Mouse (Mus musculus) forebrain, embryonic 10.5 days (tissue): ENCODE measurements around the gene Gm28047. TPM values are rescaled to one million over a fixed set of nuclear protein-coding genes. Genes with fewer than 3 reads are reported as not detected.

Experiments used
- DNase-seq: peaks from one replicate; pipeline ENCODE4 v3.0.0-alpha.2; 2017; ENCODE audit warnings: low spot score; ENCODE audit errors: extremely low spot score
- H3K27ac ChIP-seq: fragments of 300-500 bp; sonication (generic); 2 replicates; pipeline ENCODE4 v1.5.1; 2016; ENCODE audit warnings: mild to moderate bottlenecking
- H3K27me3 ChIP-seq: fragments of 300-500 bp; sonication (generic); 2 replicates; pipeline ENCODE4 v1.6.1; 2016; ENCODE audit warnings: mild to moderate bottlenecking; ENCODE audit not compliant: poor library complexity, severe bottlenecking
- H3K36me3 ChIP-seq: fragments of 300-500 bp; sonication (generic); replicated peaks from 2 replicates; pipeline ENCODE4 v1.6.1; 2016; ENCODE audit warnings: mild to moderate bottlenecking, moderate library complexity
- H3K4me1 ChIP-seq: fragments of 300-500 bp; sonication (generic); 2 replicates; pipeline ENCODE4 v1.6.1; 2016
- H3K4me3 ChIP-seq: fragments of 300-500 bp; sonication (generic); 2 replicates; pipeline ENCODE4 v1.5.1; 2016; ENCODE audit warnings: mild to moderate bottlenecking, moderate library complexity
- H3K9me3 ChIP-seq: fragments of 300-500 bp; sonication (generic); 2 replicates; pipeline ENCODE4 v1.6.1; 2016; ENCODE audit warnings: mild to moderate bottlenecking, moderate library complexity
- WGBS: fragments of 180-500 bp; shearing (Covaris S2); methylation state at CpG from one replicate; pipeline ENCODE4 v1.1.7; 2016; 5-methylcytosine and 5-hydroxymethylcytosine counted together
- polyA plus RNA-seq: library from polyadenylated mRNA; unstranded; fragments of >200 nt; fragmentation: Nextera tagmentation; extraction: Ambion mirVana; gene quantifications from 2 replicates; pipeline ENCODE4 v1.2.1, GENCODE M21; 2016

Gm28047 gene
- polyA plus RNA-seq, 1 experiment from 2014 or later = not detected

- Histone ChIP-seq H3K9me3 (no peaks in the 10 kb centered on the region), H3K27me3 (no peaks in the 10 kb centered on the region), H3K36me3 (peaks cover 21% of the 10 kb centered on the region), H3K4me3 (peak within 1 kb of the TSS; percentile 79), H3K4me1 (peaks cover 63% of the 10 kb centered on the region), H3K27ac (peak within 1 kb of the TSS; percentile 99)
- WGBS = under 1% methylated on average over 43 of the region's 43 CpGs
- DNase-seq = peak; percentile 81
Measured at GRCm38 (mm10) chr15:102516728-102517404, 108.0 kb downstream of the Gm28047 start, which contains the start of gene Map3k12. Map3k12 (minus strand) TSS chr15:102517064.

DNA sequence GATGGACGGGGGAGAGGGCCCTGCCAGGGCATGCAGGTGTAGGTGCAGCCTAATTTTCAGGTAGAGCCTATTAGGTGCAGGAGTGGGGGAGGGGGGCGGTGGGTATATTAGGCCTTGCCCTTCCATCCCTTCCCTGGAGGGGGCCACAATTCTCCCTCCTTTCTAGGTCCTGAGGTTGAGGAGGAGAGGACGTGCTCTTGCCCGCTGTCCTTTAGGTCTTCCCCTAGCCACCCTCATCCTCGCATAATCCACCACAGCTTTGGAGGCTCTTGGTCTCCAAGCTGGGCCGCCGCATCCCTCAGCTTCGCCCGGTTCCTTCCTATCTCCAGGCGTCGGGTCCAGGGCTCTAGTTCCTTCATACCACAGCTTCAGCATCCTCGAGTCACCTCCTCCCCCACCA is 108.6 kb downstream of the Gm28047 start:
- Histone ChIP-seq H3K36me3 (peaks cover 15% of the 10 kb centered on the region), H3K9me3 (no peaks in the 10 kb centered on the region), H3K27ac (peak overlapping the region; percentile 99), H3K27me3 (no peaks in the 10 kb centered on the region), H3K4me3 (peak overlapping the region; percentile 79), H3K4me1 (peaks cover 69% of the 10 kb centered on the region)
- WGBS = 1% methylated on average over 12 of the region's 12 CpGs
- DNase-seq = no peak

- peak overlapping the region; percentile 79 for H3K4me3 ChIP-seq
- no peaks in the 10 kb centered on the region for H3K27me3 ChIP-seq
- H3K4me1 ChIP-seq = peaks cover 74% of the 10 kb centered on the region
- 53% methylated on average over 4 of the region's 4 CpGs for WGBS
- no peaks in the 10 kb centered on the region for H3K9me3 ChIP-seq
- H3K27ac ChIP-seq = peak overlapping the region; percentile 99
- DNase-seq = no peak
- H3K36me3 ChIP-seq = peaks cover 10% of the 10 kb centered on the region
Measured at GRCm38 (mm10) chr15:102515791-102516190, 109.1 kb downstream of the Gm28047 start.

DNA sequence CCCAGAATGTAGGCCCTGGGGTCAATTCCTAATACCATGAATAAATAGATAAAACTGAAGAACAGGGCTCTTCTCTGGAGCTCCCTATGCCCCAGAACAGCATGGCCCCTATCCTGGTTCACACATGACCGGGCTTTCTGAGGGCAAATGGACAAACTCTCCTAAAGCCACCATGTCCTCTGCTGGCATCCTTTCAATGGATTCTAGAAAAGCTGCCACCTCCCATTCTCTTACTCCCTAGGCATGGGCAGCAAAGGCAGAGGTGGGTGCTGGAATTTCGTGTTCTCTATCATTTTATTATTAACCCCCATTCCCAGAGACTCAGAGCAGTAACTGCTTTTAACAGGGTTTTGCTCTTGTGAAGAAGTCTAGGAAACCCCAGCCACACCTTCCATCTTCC is 109.6 kb downstream of the Gm28047 start:
- 92% methylated on average over 2 of the region's 2 CpGs for WGBS
- Histone ChIP-seq H3K36me3 (peaks cover 5% of the 10 kb centered on the region), H3K27ac (no peak overlapping the region), H3K4me1 (peaks cover 77% of the 10 kb centered on the region), H3K4me3 (peak overlapping the region; percentile 79; the same call in 1 of the 2 replicates), H3K27me3 (no peaks in the 10 kb centered on the region), H3K9me3 (no peaks in the 10 kb centered on the region)
- DNase-seq = no peak

DNA sequence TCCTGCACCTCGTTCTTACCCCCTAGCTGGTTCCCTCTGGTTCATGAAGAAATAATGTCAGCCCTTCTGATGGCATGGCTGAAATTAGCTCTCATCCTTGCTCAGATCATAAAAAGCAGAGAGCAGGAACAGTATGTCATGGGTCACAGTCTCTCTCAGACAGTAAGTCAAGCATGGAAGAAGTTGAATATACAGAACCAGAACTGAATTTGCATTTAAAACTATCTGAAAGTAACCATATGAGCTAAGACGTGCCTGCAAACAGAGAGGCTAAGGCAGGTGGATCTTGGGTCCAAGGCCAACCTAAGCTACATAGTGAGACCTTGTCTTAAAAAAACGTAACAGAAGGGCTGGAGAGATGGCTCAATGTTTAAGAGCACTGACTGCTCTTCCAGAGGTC is 111.9 kb downstream of the Gm28047 start:
- H3K27me3 ChIP-seq = no peaks in the 10 kb centered on the region
- H3K36me3 ChIP-seq = peaks cover 4% of the 10 kb centered on the region
- H3K4me1 ChIP-seq = peaks cover 71% of the 10 kb centered on the region
- H3K27ac ChIP-seq = no peak overlapping the region
- no peak overlapping the region for H3K4me3 ChIP-seq
- H3K9me3 ChIP-seq = no peaks in the 10 kb centered on the region
- DNase-seq = no peak
- 80% methylated on average over 3 of the region's 3 CpGs for WGBS

DNA sequence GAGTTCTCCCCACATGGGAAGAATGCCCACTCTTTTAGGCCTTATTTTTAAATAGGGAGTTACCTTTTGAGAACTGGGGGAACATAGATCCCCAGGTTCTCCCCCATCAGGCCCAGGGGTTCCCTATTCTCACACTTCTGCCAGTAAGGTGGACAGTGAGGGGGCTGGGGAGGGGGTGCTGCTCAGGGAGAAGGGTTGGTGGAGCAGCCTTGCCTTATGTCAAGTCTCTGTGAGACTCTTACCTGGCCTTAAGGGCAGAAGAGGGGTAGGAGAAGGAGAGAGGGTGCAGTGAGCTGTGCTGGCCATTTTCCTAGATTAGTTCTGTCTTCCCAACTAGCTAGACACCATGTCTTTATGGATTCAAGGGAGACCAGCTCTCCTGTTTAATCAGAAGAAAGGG is 112.4 kb downstream of the Gm28047 start:
- no peak for DNase-seq
- Histone ChIP-seq H3K36me3 (peaks cover 7% of the 10 kb centered on the region), H3K4me3 (peak overlapping the region; percentile 72), H3K27ac (peak overlapping the region; percentile 89), H3K4me1 (peaks cover 70% of the 10 kb centered on the region), H3K27me3 (no peaks in the 10 kb centered on the region), H3K9me3 (no peaks in the 10 kb centered on the region)

GRCm38 (mm10) chr15:102512010-102512409 is 112.9 kb downstream of the Gm28047 start:
- H3K27ac ChIP-seq = peak overlapping the region; percentile 89
- no peak for DNase-seq
- 25% methylated on average over 5 of the region's 5 CpGs for WGBS
- H3K4me3 ChIP-seq = peak overlapping the region; percentile 72
- no peaks in the 10 kb centered on the region for H3K27me3 ChIP-seq
- peaks cover 65% of the 10 kb centered on the region for H3K4me1 ChIP-seq
- H3K9me3 ChIP-seq = no peaks in the 10 kb centered on the region
- H3K36me3 ChIP-seq = peaks cover 11% of the 10 kb centered on the region

- H3K36me3 ChIP-seq = peaks cover 16% of the 10 kb centered on the region
- 18% methylated on average over 6 of the region's 6 CpGs for WGBS
- peak overlapping the region; percentile 72 for H3K4me3 ChIP-seq
- no peak for DNase-seq
- H3K4me1 ChIP-seq = peaks cover 59% of the 10 kb centered on the region
- H3K27me3 ChIP-seq = no peaks in the 10 kb centered on the region
- peak overlapping the region; percentile 89 for H3K27ac ChIP-seq
- no peaks in the 10 kb centered on the region for H3K9me3 ChIP-seq
Measured at GRCm38 (mm10) chr15:102511285-102511833, 113.5 kb downstream of the Gm28047 start.

DNA sequence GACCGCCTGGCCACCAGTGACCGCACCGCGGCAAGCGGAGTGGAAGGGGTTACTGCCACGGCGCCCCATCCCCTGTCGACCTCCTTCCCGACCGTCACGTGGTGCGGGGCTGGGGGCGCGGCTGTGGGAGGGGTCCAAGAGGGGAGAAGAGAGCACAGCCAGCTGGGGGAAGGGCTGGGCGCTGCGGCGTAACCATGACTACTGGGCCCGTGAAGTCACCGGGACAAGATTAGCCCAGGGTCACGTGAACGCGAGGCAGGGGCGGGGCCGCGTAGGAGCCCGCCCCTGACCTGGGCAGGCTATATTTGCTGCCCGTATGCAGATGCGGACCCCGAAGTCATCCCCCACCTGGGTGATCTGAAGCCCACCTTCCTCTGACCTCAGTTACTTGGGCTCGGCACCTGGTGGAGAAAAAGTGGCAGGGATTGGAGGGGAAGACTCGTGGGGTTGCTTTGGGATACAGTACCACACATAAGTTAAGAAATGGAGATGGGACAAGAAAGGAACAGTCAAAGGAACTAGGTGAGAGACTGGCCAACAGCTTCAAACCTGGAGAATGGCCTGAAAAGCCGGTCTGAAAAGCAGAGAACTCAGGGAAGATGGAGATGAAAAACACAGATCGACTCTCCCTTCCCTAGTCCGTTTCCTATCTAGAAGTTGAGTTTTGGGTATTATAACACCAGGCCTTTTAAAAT is 114.1 kb downstream of the Gm28047 start:
- Histone ChIP-seq H3K36me3 (peaks cover 21% of the 10 kb centered on the region), H3K9me3 (no peaks in the 10 kb centered on the region), H3K4me1 (peaks cover 52% of the 10 kb centered on the region), H3K4me3 (peak overlapping the region; percentile 72), H3K27me3 (no peaks in the 10 kb centered on the region), H3K27ac (peak overlapping the region; percentile 89)
- peak; percentile 97 for DNase-seq
- 4% methylated on average over 34 of the region's 34 CpGs for WGBS

GRCm38 (mm10) chr15:102510110-102510509 is 114.8 kb downstream of the Gm28047 start:
- Histone ChIP-seq H3K27ac (peak overlapping the region; percentile 89), H3K27me3 (no peaks in the 10 kb centered on the region), H3K4me3 (peak overlapping the region; percentile 72), H3K36me3 (peaks cover 27% of the 10 kb centered on the region), H3K4me1 (peaks cover 49% of the 10 kb centered on the region), H3K9me3 (no peaks in the 10 kb centered on the region)
- WGBS = 6% methylated on average over 9 of the region's 9 CpGs
- DNase-seq = no peak

DNA sequence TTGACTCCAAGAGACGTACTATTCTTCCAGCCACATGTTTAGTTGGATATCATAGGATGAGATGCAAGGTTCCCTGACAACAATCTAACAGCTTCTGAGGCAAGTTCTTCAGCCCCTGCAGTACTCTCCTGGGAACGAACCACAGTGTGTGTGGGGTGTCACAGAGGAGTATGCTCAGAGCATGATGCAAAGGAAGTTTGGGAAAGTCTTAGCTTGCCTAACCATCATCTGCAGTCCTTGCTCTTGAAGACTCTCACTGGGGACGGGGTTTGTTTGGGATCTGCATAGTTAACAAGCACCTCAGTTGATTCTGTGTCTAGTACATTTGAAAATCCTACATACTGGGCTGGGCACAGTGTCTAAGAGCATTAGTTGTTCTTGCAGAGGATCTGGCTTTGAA is 116.5 kb downstream of the Gm28047 start:
- no peaks in the 10 kb centered on the region for H3K27me3 ChIP-seq
- H3K4me1 ChIP-seq = peaks cover 46% of the 10 kb centered on the region
- H3K27ac ChIP-seq = no peak overlapping the region
- WGBS = 88% methylated on average over 3 of the region's 3 CpGs
- DNase-seq = no peak
- peaks cover 45% of the 10 kb centered on the region for H3K36me3 ChIP-seq
- H3K4me3 ChIP-seq = no peak overlapping the region
- H3K9me3 ChIP-seq = no peaks in the 10 kb centered on the region

DNA sequence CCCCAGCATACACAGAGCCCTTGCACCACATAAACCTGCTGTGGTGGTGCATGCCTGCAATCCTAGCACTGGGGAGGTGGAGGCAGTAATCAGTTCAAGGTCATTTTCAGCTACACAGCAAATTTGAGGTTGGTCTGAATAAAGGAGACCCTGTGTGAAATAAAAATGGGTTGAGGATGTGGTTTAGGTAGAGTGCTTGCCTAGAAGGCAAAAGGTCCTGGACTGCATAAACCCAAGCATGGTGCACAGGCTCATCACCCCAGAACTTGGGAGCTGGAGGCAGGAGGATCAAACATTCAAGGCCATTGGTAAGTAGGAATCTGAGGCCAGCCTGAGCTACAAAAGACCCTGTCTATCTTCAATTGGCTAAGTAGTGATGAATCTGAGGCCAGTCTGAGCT is 117.3 kb downstream of the Gm28047 start:
- no peak for DNase-seq
- no peaks in the 10 kb centered on the region for H3K9me3 ChIP-seq
- H3K36me3 ChIP-seq = peaks cover 53% of the 10 kb centered on the region
- H3K27ac ChIP-seq = no peak overlapping the region
- H3K27me3 ChIP-seq = no peaks in the 10 kb centered on the region
- peaks cover 40% of the 10 kb centered on the region for H3K4me1 ChIP-seq
- no peak overlapping the region for H3K4me3 ChIP-seq

DNA sequence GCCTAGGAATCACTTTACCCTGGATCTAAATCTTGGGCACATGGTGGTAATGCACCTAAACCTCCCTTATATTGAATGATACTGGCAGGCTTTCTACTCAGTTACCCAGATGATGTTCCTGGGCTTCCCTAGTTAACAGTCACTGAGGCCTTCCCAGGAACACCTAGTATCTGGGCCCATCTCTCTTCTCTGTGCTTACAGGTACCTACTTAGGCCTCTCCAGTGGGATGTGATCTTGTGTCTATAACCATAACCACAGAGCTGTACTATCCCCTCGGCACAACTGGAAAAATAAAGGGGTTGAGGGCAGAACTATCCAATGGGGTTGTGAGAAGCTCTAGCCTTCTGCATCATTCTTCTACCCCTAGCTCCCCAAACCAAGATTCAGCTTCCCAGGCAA is 118.0 kb downstream of the Gm28047 start:
- peaks cover 34% of the 10 kb centered on the region for H3K4me1 ChIP-seq
- peaks cover 60% of the 10 kb centered on the region for H3K36me3 ChIP-seq
- WGBS = 80% methylated on average over 1 of the region's 1 CpGs
- no peak for DNase-seq
- H3K27ac ChIP-seq = no peak overlapping the region
- H3K4me3 ChIP-seq = no peak overlapping the region
- no peaks in the 10 kb centered on the region for H3K27me3 ChIP-seq
- H3K9me3 ChIP-seq = no peaks in the 10 kb centered on the region
